Mouse (Mus musculus): Measurements from ENCODE around the gene Il2ra.

GRCm38 (mm10) chr2:11706030-11706745, 63.6 kb downstream of the Il2ra start:
- TF ChIP-seq CTCF (IDR thresholded peaks at IDR 0.05; ENCODE audit: borderline replicate concordance, insufficient read depth, low read depth, low read length) (no peak), POLR2A (IDR thresholded peaks at IDR 0.05; ENCODE audit: borderline replicate concordance, insufficient read depth, low read length) (no peak)
